Mouse (Mus musculus) heart, adult 9 months (tissue): ENCODE results near the gene Vnn3.

Experiments
- DNase-seq, 2 experiments: peaks; one replicate each; pipeline ENCODE4 v3.0.0; 2022; ENCODE audit warnings: low spot score in 2 of 2

Vnn3 gene

GRCm38 (mm10) chr10:23851228-23851912 is at the start of gene Vnn3:
Vnn3 (plus strand) TSS chr10:23851462.
- DNase-seq: no peak

DNA sequence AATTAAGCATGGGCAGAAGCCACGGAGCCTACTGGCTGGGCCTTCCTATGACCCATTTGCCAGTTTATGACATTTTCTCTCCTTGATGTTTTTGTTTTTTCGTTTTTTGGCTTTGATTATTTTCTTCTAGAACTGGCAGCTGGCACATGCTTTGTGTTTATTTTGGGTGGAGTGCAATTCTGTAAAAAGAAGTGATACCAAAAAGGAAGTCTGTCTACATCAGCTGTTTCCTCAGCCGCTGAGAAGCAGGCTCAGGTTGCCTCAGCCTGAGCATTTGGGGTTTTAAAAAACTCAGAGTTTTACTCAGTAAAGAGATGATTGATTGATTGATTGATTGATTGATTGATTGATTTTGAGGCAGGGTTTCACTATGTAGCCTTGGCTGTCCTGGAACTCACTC is 48.4 kb upstream of the Vnn3 start:
- DNase-seq: no peak

DNA sequence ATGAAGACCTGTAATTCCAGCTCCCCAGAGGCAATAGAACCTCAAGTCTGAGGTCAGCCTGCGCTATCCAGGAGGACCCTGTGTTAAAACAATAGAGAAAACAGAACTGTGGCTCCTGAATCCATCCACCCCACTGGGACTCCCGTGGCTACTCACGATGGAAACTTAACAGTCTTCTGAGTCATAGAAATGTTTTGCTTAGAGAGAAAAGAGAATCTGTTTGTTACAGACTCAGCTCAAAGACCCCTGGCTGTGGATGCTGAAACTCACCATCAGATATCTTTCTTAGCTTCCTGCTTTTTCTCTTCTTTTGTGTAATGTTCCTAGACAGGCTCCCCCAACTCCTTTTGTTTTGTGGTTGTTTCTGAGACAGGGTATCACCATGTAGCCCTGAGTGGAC is 46.6 kb upstream of the Vnn3 start:
- no peak for DNase-seq

DNA sequence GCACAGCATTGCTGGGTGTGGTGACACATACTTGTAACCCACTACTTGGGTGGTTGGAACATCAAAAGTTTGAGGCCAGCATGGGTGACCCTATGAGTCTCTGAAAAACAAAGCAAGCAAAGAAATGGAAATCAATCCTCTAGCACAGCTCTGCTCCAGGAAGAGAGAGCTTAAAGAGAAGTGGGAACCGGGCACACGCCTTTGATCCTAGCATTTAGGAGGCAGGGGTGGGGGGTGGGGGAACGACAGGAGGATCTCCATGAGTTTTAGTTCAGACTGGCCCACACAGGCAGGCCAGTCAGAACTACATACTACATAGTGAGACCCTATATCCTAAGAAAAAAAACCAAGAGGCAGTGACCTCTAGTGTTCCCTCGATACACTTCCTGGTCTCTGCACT is 45.1 kb upstream of the Vnn3 start:
- DNase-seq: no peak

DNA sequence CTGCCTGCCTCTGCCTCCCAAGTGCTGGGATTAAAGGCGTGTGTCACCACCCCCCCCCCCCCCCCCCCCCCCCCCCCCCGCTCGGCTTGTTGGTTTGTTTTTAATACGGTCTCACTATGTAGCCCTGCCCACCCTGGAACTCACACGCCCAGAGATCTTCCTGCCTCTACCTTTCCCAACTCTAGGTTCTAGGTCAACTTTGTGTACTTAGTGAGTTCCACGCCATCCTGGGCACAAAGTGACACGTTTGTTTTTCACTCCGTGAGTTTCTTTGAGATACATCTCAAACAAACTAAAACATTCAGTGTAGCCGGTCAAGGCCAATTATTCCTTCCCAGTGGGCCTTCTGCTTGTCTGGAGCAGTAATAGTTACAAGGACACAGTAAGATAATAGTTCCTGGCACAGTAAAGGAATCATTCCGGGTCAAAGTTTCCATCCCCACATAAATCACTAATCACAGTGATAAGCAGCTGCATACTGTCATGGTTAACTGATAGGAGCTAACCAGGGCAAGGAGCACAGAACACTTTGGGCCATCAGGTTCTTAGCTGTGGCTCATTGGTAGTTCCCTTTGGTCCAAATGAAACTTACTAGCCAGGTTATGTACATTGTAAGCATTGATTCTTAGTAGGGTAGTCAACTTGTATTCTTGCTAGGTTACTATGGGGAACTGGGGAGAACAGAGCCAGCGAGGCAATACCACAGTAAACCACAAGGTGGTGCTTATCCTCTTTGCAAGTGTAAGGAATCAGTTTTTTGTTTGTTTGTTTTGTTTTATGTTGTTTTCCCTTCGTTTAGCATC is 39.4 kb upstream of the Vnn3 start:
- DNase-seq: peak in 1 of 2 experiments; percentile 41

DNA sequence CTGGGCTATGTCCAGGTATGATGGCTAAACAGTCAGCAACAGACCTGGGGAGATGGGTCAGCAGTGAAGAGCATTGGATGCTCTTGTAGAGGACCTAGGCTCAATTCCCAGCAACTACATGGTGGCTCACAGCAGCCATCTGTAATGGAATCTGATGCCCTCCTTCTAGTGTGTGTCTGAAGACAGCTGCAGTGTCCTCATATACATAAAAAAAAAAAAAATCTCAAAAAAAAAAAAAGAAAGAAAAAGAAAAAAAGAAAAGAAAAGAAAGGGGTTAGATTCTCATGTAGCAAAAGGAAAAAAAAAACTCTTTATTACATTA is 38.9 kb upstream of the Vnn3 start:
- no peak for DNase-seq

- DNase-seq: no peak
These were observed 38.2 kb upstream of the Vnn3 start for GRCm38 (mm10) chr10:23812852-23813766.

DNA sequence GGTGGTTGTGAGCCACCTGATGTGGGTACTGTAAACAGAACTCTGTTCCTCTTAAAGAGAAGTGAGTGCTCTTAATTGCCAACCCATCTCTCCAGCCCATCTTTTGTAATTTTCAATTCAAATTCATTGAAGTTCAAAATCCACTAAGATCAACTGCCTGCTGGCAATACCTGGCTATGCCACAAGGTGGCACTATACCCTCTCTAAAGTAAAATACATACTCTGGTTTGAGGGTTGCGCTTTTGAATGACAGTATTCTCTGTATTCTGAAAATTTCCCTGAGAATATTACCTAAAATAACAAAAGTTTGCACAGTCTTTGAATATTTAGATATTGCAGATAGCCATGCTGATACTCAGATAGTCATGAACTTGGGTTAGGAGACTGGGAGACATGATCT is 36.1 kb upstream of the Vnn3 start:
- peak in 1 of 2 experiments; percentile 51 for DNase-seq

DNA sequence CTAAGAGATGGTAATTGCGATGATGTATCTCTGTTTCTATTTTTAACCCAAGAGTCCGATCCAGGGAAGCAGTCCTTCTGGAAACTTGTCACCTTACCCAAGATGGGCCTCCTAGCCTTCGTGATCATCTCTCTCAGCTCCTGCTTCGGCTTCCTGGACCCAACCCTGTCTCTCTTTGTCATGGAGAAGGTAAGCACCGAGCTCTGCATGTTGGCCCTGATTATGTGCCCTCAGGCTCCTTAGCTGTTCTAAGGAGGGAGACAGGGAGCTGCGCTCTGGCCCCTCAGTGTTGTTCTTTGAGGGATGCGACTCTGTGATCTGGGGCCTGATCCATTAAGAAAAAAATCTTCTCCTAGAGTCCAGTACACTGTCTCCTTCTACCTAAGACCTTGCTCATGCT is 35.0 kb upstream of the Vnn3 start:
- no peak for DNase-seq

DNA sequence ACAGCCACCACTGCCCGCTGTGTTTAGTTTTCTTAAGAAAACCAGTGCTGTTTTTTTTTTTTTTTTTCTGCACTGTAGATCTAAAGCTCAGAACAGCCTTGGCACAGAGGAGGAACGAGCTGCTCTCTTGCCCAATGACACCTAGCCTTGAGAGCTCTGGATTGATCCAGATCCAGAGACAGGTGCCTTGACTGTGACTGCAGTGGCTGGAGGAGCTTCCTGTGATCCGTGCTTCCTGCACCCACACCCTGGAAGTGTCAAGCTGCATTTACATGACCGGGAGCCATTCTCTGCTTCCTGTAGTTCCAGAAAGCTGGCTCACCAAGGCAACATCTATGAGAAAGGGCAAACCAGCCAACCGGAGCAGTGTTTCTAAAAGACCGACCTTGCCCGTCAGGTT is 24.7 kb upstream of the Vnn3 start:
- no peak for DNase-seq

DNA sequence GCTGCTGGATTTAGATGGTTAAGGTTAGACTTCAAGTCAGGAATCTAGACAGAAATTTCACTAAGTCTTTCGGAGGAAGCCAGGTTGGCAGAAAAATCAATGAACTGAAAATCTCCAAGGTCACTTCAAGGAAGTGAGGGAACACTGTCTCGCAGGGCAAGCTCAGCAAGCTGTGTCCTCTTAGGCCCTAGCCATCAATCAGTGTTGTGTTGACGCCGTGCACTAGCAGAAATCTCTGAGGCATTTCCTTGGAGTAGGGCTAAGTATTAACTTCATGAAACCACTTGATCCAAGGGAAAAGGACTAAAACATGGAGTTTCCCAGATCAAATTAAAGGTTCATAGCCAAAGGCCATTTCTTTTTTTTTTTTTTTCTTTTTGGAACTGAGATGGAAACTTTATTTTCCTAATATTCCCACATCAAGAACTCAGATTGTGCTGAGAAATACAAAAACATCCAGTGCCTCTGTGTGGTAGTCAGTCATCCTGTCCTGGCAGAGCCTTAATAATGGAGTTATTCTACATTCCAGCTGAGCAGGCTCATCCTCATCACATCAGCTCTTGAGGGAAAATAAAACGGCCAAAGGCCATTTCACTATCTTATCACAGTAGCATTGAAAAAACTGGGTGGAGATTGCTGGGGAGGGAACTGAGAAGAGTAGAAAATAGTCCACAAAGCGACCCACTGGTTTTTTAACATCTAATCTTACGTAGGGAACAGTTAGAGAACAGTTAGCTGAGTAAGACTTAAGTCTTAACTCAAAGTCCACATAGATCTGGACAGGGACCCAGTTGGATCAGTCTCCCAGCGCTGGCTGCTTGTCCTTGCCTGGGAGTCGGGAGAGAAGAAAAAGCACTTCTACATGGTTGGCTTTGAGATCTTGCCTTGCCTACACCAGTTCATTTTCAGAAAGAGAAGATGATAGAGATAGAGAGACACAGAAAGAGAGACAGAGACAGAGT is 15.0 kb upstream of the Vnn3 start:
- no peak for DNase-seq

GRCm38 (mm10) chr10:23837115-23837514 is 14.1 kb upstream of the Vnn3 start:
- DNase-seq: no peak

GRCm38 (mm10) chr10:23838910-23839309 is 12.4 kb upstream of the Vnn3 start:
- no peak for DNase-seq

DNA sequence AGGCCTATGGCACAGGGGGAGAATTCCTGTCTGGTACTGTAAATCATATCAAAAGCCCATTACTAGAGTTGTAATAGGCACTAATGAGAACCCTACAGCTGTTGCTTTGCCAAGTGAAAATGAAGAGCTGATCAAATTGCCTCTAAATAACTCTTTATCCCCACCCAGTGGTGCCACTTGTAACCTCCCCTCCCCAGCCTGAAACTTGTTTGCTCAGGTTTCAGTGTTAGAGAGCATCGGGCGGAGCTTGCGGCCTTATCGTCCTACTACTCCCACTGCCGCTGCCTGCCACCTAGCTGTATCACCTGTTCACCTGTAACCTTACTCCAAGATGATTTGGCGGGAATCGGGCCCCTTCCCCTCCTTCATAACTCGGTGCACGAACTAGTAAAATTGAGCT is 11.9 kb upstream of the Vnn3 start:
- DNase-seq: no peak

DNA sequence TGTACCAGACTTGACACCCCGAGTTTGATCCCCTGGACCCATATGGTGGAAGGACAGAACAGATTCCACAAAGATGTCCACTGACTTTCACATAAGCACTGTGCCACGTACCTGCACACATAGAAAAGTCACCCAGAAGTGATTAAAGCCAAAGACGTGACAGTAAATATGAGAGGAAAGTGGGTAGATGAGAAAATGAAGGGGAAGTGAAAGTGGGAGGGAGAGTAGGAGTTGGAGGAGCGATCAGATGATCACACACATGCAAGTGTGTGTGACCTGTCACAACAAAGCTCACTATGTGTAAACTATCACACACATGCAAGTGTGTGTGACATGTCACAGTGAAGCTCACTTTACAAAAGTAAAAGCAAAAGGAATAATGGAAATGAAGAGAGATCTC is 10.8 kb upstream of the Vnn3 start:
- no peak for DNase-seq

- no peak for DNase-seq
These were observed 834 bp downstream of the Vnn3 start for GRCm38 (mm10) chr10:23852096-23852495.

DNA sequence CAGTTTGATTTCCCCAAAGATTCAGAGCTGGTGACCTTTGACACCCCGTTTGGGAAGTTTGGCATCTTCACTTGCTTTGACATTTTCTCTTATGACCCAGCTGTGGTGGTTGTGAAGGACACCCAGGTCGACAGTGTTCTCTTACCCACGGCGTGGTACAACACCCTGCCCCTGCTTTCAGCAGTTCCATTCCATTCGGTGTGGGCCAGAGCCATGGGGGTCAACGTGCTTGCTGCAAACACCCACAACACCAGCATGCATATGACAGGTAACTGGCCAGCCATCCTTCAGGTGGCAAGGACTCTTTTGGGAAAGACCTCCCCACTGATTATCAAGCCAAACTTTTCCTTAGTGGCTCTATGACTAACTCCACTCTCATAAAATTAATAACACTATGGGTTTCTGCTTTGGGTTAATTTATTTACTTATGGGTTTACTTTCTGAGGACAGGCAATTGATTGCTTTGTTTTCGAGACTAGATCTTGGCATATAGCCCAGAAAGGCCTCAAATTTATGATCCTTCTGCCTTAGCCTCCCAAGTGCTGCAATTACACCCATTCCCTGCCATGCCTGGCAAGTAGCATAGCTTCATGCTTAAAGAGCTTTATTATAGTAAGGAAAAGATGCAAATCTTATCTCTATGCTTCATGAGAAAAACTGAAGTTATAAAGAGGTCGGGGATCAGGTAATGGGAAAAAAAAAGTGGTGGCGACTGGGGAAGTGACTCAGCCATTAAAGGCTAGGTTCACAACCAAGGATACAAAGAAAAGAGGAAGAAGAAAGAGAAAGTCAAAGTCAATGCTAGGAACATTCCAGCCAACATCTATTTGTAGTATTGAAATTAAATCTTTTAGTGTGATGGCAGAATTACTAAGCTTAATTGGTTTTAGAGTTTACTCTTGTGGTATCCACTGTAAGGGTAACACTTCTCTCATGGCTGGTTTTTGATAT is 13.4 kb downstream of the Vnn3 start:
- DNase-seq: no peak

- DNase-seq: no peak
These were observed 29.4 kb downstream of the Vnn3 start for GRCm38 (mm10) chr10:23880695-23881094.

DNA sequence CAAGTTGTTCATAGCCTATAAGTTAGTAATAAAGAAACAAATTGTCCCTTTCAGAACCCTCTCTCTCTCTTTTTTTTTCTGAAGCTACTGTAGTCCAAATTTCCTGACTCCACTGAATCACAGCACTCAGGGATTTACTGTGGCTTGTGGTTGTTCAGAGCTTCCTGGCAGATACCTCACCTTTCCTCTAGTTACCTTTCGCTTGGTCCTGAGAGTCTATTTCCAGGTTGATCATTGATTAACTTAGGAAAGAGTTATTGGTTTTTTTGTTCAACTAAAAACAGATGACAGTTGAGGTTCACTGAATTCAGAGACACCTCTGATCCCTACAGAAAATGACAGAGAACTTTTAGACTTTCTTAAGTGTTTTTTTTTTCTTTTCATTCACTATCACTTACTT is 33.6 kb downstream of the Vnn3 start:
- no peak for DNase-seq

DNA sequence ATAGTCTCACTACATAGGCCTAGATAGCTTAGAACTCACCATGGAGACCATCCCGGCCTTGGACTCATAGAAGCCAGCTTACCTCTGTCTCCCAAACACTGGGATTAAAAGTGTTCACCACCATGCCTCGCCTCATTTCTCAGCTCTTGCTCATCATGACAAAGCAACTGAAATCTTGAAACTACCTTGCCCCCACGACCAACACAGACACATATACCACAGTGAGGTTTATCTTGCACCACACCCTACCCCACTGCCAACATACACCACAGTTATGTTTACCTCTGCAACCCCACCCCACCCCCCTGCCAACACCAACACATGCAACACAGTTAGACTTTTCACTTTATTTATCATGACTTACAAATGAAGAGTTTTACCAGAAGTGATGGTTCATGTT is 34.8 kb downstream of the Vnn3 start:
- no peak for DNase-seq
